Mouse (Mus musculus) left cerebral cortex, postnatal 36 days (tissue): ENCODE data around the gene 2310061N02Rik. TPM values are rescaled to one million over a fixed set of nuclear protein-coding genes. Genes with fewer than 3 reads are reported as not detected.
"Not testable (repeated sequence)": the region's sequence is repeated elsewhere in the genome, so short reads cannot be mapped to it uniquely, and the experiment has no call there.

Source experiments
- DNase-seq, 2 experiments: peaks; one replicate each; pipeline ENCODE4 v3.0.0; 2021 to 2022; ENCODE audit warnings: low spot score in 2 of 2, mixed read lengths in 1 of 2
- intact Hi-C: fragments of 180-260 bp; cut with DNase I; formaldehyde crosslinking; loops from one replicate; pipeline ENCODE4 v1.15.1; 2025
- total RNA-seq, 2 experiments: library from RNA; stranded (reverse); gene quantifications; 2 replicates each; pipeline ENCODE4 v1.2.3; 2021

2310061N02Rik gene
- not detected for total RNA-seq

DNA sequence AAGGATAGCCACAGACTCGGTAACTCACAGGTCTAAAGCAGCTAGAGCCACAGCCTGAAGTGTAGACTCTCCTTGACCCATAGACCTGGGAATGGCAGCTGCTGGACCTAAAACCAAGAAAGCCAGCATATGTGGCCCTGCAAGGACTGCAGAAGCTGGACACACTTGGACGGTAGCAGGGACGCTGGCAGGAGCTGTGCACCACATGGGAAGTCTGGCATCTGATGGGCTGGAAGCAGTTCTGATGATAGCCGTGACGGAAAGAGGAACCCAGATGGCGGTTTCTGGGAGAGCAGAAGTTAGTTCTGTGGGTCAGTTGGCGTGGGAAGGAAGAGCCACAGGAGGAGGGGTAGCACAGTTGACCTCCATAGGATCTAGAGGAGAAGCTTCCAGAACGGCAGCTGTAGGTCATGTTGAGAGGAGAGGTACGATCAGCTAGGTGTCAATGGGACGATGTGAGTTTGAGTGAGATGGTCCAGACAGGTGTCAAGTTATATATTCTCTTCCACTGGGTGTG lies at the start of gene 2310061N02Rik:
Gene 2310061N02Rik, minus strand, starts transcription at position 467 of the 517 bp plus-strand sequence.
- DNase-seq = no peak
- intact Hi-C loops = no loop called here

DNA sequence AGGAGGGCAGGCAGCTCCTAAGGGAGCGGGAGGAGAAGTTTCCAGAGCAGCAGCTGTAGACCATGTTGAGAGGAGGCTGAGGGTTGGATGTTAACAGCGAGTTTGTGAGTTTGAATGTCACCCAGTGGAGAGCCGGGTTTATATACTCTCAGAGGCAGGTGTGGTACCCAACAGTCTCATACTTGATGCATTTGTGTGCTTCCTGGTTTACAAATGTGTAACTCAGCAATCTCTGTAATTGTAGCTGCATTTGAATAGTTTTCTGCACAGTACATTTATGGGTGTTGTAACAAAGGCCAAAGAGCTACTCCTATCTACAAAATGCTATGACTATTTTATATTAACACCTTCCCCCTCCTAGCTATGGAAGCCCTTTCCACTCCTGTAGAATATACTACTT lies 43.8 kb upstream of the 2310061N02Rik start, which contains the start of gene Krtap13:
Gene Krtap13, minus strand, starts transcription at position 101 of the 400 bp plus-strand sequence.
- intact Hi-C loops = not testable (repeated sequence)

DNA sequence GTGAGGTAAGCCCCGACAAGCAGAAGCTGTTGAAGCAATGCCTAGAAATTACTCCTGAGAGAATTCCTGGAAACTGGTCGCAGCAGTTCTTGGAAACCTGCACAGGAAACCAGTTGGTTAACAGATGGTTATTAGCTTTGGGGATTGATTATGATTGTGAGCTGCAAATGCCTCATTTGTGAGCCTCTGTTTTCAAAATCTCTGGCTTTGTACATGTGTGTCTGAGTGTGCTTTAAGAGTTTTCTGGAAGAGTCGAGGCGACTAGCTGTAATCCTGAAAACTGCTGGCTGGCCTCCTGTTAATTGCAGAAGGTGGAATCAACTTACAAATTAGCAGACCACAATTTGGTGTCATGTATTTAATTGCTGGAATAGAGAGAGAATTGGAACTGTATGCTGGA lies 40.2 kb upstream of the 2310061N02Rik start:
- no peak for DNase-seq
- intact Hi-C loops = no loop called here

More for the DNA sequence above, 43.8 kb upstream of the 2310061N02Rik start, which contains the start of gene Krtap13:
- not testable (repeated sequence) for DNase-seq

DNA sequence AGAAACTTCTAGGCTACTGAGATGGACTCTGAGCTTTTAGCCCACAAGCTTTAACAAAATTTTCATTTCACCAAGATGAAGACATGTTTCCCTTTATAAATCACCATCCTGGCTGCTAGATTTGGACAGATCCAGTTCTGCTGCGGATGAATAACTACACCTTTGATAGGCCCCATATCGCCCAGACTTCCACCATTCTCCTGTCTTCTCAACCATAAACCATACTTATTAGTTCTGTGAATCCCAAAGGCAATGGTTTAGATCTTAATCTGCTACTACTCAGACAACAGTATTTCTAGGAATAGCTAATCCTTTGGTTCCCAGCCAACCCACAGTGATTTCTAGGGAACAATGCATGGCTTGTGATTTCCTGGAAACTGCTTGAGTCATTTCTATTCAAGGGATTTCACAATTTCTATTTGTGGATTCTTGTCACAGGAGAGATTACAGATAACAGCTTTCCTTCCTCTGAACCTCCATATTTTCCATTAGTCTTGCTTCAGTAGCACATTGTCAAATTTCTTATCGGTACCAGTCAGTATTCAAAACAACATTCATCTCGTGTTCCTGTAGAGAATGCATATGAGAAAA lies 37.1 kb upstream of the 2310061N02Rik start:
- intact Hi-C loops = no loop called here
- DNase-seq = no peak

DNA sequence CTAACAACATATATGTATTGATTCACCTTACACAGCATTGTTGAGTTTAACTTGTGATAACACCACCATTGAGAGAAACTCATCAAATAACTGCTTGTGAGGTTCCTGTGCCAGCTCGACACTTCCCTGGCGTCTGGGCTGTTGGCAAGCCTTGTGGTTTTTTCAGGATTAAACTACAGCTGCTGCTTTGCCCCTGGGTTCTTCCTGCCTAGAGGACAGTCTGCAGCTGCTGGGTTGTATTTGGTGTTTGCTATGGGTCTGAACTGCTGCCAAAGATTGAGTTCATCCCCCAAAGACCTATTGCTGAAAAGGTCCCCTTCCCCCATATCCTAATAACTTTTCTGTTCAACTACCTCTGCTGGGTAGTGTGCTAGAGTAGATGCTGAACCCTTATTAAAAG lies 27.6 kb upstream of the 2310061N02Rik start:
- intact Hi-C loops = no loop called here
- no peak for DNase-seq

DNA sequence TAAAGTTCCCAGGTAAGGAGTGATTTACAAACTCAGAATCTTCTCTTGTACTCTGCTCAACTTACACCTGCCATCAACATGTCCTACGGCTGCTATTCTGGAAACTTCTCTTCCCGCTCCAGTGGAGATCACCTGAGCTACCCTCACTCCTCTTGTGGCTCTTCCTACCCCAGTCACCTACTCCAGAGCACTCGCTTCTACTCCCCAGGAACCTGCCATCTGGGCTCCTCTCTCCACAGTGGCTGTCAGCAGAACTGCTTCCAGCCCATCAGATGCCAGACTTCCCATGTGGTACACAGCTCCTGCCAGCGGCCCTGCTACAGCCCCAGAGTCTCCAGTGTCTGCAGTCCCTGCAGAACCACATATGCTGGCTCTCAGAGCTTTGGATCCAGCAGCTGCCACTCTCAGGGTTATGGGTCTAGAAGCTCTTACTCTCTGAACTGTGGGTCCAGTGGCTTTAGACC lies 21.1 kb upstream of the 2310061N02Rik start, which contains the start of gene Krtap13-1:
Gene Krtap13-1, plus strand, starts transcription at position 51 of the 464 bp plus-strand sequence.
- no peak for DNase-seq
- intact Hi-C loops = no loop called here

DNA sequence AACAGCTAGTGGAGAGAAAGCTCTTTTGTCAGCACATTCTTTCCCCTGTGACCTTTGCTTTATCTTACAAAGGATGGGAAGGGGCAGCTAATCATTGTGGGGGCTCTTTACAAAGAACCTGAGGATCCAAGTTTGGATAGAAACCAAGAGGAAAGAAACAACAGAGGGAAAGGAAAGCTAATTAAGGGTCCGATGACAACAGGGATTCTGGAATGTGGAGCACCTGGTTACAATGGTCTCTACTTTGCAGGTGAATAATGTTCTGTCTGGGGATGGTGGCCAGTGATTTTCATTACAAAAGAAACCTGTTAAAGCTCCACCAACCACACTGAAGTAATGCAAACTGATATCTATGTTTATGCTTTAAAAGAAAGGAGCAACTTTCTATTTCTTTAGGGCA lies 12.3 kb upstream of the 2310061N02Rik start:
- intact Hi-C loops = no loop called here
- no peak for DNase-seq

DNA sequence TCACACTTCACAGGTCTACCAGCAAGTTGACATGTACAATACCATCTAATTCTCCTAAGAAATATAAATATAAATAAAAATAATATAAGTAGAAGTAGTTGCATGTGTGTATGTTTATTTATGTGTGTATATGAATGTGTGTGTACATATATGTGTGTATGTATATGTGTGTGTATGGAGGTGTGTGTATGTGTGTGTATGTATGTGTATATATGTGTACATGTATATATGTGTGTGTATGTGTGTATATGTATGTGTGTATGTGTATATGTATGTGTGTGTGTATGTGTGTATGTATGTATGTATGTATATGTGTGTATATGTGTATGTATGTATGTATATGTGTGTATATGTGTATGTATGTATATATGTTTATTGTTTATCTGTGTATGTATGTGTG lies 8.8 kb upstream of the 2310061N02Rik start:
- intact Hi-C loops = no loop called here
- no peak for DNase-seq

DNA sequence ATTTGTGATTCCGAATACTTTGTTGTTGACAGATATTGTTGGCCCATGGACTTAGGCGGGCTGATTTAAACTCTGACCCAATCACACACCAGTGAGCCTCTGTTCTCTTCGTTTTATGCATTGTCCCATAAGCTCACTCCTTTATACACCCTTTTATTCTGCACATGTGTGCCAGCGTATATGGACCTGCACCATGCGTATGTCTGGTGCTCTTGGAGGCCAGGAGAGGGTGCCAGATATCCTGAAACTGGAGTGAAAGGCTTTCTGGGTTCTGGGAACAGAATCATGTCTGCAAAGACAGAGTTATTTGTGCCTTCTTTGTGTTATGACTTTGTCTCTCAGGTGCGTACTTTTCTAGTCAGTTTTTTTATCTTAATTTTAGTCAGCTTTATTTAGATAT lies 3.5 kb upstream of the 2310061N02Rik start:
- intact Hi-C loops = no loop called here
- DNase-seq = no peak

DNA sequence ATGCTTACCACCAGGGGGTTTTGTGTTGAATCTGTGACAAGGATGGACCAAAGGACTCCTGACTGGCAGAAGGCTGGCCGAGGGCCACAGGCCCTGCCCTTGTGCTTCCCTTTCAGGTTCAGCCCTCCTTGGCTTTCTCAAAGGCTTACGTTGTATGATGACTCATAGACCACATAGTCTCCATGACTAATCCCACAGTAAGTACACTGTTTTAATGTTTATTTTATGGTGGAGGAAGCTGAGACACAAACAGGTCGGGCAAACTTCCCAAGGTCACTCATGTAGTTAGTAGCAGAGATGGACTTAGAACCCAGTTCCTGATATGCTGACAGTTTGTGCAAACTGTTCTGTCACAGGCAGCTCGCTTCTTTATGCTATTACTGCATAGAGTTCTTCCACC lies 3.0 kb upstream of the 2310061N02Rik start:
- no peak for DNase-seq
- intact Hi-C loops = no loop called here

DNA sequence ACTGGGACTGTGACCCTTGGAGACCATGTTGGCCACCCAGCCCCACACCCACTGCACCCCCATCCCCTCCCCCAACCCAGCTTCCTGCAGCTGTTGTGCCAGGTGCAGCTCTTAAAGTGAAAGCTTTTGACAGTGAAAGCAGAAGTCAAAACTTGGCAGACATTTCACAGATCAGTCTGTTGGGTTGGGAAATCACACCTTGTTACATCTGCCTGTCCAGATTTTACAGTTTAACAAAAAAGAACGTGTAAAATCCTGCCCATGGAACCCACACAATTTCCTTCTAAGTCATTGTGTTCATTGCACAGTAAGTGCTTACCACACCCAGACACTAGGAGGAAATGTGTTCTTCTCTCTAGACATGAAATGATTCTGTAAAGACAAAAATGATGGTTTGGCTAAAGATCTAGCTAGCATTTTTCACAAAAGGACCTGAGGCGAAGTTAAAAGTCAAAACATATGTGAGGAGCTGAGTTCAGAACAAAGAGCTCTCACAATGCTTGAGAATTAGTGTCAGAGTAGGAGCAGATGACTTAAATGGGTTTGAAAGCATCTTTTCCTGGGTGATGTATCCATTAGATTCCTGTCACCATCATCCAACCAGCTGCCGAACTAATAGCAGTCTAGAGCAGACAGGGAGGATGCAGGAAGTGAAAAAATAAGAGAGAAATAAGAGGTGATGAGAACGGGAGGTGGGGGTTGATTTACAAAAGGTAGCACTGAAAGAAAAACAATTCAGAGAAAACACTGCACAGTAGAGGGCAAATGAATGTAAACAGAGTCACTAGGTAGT lies 6.5 kb downstream of the 2310061N02Rik start:
- no peak for DNase-seq
- intact Hi-C loops = no loop called here

DNA sequence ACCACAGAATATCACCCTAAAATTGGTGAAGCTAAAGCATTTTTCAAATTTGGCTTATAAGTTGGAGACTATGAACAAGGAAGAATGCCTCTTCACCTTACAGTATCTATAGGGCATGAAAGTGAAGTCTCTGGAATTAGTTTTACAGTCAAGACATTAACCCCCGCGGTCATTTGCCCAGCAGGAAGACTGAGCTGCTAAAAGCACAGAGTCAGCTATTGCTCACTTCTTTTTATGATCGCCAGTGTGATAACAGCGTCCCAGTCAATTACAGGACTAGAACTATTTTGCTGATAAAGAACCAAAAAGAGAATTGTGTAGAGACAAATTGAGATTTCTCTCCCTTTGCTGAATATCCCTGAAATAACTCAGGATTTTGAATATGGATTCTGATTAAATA lies 11.5 kb downstream of the 2310061N02Rik start:
- no peak for DNase-seq
- intact Hi-C loops = no loop called here

DNA sequence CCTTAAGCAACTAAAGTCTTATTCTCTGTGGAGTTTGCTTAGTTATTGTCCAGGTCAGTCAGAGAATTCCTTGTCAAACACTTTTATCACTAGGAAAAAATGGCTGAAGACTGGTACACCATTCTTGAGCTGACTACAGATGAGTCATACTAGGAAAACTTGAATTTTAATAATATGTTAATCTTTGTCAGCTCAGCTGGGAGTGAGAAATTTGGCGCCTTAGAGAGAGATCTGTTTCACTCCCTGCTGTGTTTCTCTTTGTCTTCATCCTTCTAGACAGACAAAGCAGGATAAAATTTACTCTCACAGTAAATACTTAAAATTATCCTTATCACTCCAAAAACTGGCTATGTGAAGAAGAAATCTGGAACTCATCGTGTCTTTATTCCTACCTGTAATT lies 26.5 kb downstream of the 2310061N02Rik start:
- no peak for DNase-seq
- intact Hi-C loops = no loop called here

DNA sequence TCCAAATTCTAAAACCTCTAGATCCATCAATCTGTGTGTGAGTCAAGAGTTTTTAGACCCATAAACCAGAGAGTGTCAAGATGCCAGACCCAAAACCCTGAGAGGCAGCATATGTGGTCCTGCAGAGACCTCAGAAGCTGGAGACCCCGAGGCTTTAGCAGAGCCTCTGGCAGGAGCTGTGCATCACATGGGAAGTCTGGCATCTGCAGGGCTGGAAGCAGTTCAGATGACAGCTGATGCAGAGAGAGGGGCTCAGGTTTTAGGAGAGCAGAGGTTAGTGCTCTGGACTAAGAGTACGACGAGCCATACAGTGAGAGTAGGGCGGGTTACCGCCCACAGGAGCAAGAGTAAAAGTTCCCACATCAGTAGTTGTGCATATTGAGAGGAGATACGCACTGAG lies 28.7 kb downstream of the 2310061N02Rik start:
- no peak for DNase-seq
- intact Hi-C loops = no loop called here

DNA sequence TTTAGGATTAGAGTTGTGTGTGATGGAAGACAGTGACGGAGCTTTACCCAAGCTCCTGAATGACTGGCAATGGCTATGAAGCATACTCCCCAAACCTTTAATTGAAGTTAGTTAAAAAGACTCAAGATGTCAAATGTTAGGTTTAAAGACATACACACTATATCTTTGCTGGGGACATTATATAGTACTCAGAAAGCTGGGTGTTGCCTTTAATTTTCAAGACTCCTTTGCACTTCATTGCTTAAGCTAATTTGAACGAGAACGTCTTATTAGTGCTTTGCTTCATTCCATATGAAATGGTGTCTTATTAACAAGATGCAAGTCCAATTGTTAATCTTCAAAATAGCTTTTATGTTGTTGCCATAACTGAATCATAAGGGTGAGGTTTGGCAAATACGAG lies 36.2 kb downstream of the 2310061N02Rik start, which contains the start of gene Krtap27-1:
Gene Krtap27-1, minus strand, starts transcription at position 101 of the 400 bp plus-strand sequence.
- no peak for DNase-seq
- intact Hi-C loops = no loop called here

DNA sequence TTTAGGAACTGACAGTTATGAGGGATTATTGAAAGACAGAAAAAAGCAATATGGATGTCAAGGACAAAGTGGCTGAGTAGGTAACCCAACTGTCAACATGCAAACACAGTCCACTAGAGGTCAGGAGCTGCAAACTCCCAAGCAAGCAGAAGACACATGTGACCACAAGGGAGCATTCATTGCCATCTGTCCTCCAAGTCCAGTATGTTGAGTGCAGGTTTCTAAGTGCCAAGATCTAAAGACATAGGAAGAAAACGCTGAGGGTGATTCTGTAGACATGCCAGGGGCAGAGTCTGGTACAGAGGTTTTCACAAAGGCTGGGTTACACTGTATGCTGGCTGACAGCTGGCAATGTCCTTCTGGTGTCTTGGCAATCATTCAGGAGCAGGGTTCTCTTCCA lies 50.3 kb downstream of the 2310061N02Rik start:
- intact Hi-C loops = no loop called here
- DNase-seq = no peak

Other genes with a start within 250 kb of the 2310061N02Rik start
- gene Cldn17, start 201.0 kb downstream of the 2310061N02Rik start, total RNA-seq = not detected
- gene Cldn8, start 144.8 kb downstream of the 2310061N02Rik start, total RNA-seq = not detected
- gene Krtap24-1, start 95.7 kb downstream of the 2310061N02Rik start, total RNA-seq = not detected
- not detected for gene 2310079G19Rik, start 80.3 kb downstream of the 2310061N02Rik start, total RNA-seq
- not detected for gene Krtap26-1, start 60.2 kb downstream of the 2310061N02Rik start, total RNA-seq
- gene Krtap27-1, start 36.3 kb downstream of the 2310061N02Rik start, total RNA-seq = not detected
- gene Krtap13-1, start 20.9 kb upstream of the 2310061N02Rik start, total RNA-seq = not detected
- not detected for gene Krtap13, start 43.7 kb upstream of the 2310061N02Rik start, total RNA-seq
- gene 2310034C09Rik, start 50.9 kb upstream of the 2310061N02Rik start, total RNA-seq = not detected
- not detected for gene 2310057N15Rik, start 66.2 kb upstream of the 2310061N02Rik start, total RNA-seq
- gene Gm5965, start 69.9 kb upstream of the 2310061N02Rik start, total RNA-seq = not detected
- not detected for gene Gm20741, start 104.3 kb upstream of the 2310061N02Rik start, total RNA-seq
- not detected for gene Krtap15, start 112.3 kb upstream of the 2310061N02Rik start, total RNA-seq
- gene Krtap14, start 118.2 kb upstream of the 2310061N02Rik start, total RNA-seq = not detected
- gene Krtap19-1, start 161.4 kb upstream of the 2310061N02Rik start, total RNA-seq = not detected
- gene Krtap19-2, start 166.3 kb upstream of the 2310061N02Rik start, total RNA-seq = not detected
- gene Krtap19-3, start 170.1 kb upstream of the 2310061N02Rik start, total RNA-seq = not detected
- gene Krtap19-4, start 177.1 kb upstream of the 2310061N02Rik start, total RNA-seq = not detected
- gene Krtap19-5, start 188.5 kb upstream of the 2310061N02Rik start, total RNA-seq = not detected
- not detected for gene Krtap19-9b, start 224.3 kb upstream of the 2310061N02Rik start, total RNA-seq